Mouse (Mus musculus) stomach, postnatal 0 days (tissue): ENCODE data around the gene Tyk2.

Experiments
- CTCF ChIP-seq: IDR thresholded peaks from 2 replicates; pipeline ENCODE4 v1.5.1; 2016; ENCODE audit warnings: antibody characterized with exemption, low read depth, mild to moderate bottlenecking, moderate library complexity
- EP300 ChIP-seq: optimal IDR thresholded peaks from 2 replicates; pipeline ENCODE3; 2016; ENCODE audit warnings: antibody characterized with exemption

GRCm38 (mm10) chr9:21067006-21067684 lies 63.9 kb downstream of the Tyk2 start, which contains the start of gene Zglp1:
- TF ChIP-seq CTCF = no peak
- no peak for TF ChIP-seq EP300
